9 mouse cellular contexts compared by ENCODE assay signal in the genomic region with DNA sequence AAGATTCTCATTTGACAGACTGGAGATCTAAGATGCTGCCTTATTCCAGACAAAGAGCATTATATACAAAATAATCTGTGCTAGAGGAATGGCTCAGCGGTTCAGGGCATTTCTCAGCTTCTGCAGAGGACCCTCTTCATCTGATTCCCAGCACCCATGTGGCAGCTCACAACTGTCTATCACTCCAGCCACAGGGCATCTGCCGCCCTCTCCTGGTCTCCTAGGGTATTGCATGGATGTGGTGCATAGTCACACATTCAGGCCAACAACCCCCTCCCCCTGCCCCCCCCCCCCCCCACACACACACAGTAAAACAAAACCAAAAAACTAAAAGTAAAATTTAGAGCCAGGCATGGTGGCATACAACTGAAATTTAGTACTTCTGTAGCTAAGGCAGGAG.
DNase-seq lines count a peak whose midpoint lies in the region; ATAC-seq and TF ChIP-seq lines count a peak whose summit lies in the region.
"Had no signal": no experiment of that assay in that cellular context is flagged by ENCODE, and none has a peak within 500 bp of the region (broad histone marks: within the 10 kb centered on the region; RNA-seq: fewer than 3 reads in every experiment).

No protein-coding gene starts in this region.

- peak; percentile 19 for DNase-seq in heart, postnatal 4 days
- DNase-seq in heart, adult 8-10 months (ENCODE audit: low spot score): no peak
- peak; percentile 14 for DNase-seq in lung, postnatal 10 days
- DNase-seq in lung, adult 18-20 months: no peak
- DNase-seq in brain, embryonic 14.5 days (ENCODE audit: low read depth): no peak
- DNase-seq in thymus, postnatal 4 days: peak; percentile 50
- DNase-seq: gastrocnemius, postnatal 14 days; midbrain, embryonic 14.5 days had no signal

- ATAC-seq in megakaryocyte-erythroid progenitor cell, adult 5-6 weeks (replicated peaks; ENCODE audit: low FRiP score, low TSS enrichment, poor library complexity, severe bottlenecking): no peak

- no peak for TF ChIP-seq POLR2A in brain, embryonic 14.5 days (IDR thresholded peaks at IDR 0.05; ENCODE audit: borderline replicate concordance, extremely low read depth, insufficient read depth, insufficient read length, poor library complexity, severe bottlenecking)

- TF ChIP-seq CTCF in brain, embryonic 14.5 days (IDR thresholded peaks at IDR 0.05; ENCODE audit: borderline replicate concordance, extremely low read depth, insufficient read depth, insufficient read length): peak; percentile 30; the same call in 1 of the 2 replicates

Comparison
In these comparisons a context has a peak if more than half of its experiments do, and no peak if none do; other contexts are left out.
1. DNase-seq: peak in heart, postnatal 4 days (single experiment), lung, postnatal 10 days (single experiment) and thymus, postnatal 4 days (single experiment); none in heart, adult 8-10 months (single experiment), lung, adult 18-20 months (0 of 2) and brain, embryonic 14.5 days (single experiment).